Mouse (Mus musculus) bone marrow, adult 2 months (tissue): ENCODE results near the gene Bco1.

ENCODE experiments used
- CTCF ChIP-seq: fragments of 200-500 bp; IDR thresholded peaks from 2 replicates; pipeline ENCODE4 v1.5.1; 2011; ENCODE audit warnings: low read length, control low read depth; ENCODE audit not compliant: control insufficient read depth, insufficient read depth
- POLR2A ChIP-seq: fragments of 200-500 bp; IDR thresholded peaks from 2 replicates; pipeline ENCODE4 v1.6.1; 2011; ENCODE audit warnings: low read depth, mild to moderate bottlenecking, control low read depth, low read length, borderline replicate concordance; ENCODE audit not compliant: control insufficient read depth

DNA sequence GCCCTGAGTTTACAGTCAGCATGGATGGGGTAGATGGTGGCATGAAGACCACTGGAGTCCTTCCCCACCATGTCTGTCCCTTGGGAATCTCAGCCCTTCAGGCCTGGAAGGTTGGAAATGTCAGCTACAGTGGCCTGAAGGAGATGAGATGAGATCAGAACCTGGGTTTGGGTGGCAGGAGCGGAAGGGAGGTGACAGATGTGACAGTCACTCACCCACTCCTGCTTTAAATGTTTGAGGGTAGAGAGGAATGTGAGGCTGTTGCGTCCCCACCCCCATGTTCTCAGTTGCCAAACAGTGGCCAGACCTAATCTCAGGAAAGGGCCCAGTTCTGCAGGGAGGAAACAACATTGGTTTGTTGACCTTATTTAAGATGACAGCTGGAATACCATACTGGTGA is 41.1 kb downstream of the Bco1 start:
- TF ChIP-seq CTCF: no peak
- no peak for TF ChIP-seq POLR2A
